Mouse (Mus musculus) kidney, adult 18-20 months (tissue): Measurements from ENCODE around the gene Dhx37.
"Not testable (repeated sequence)": the region's sequence is repeated elsewhere in the genome, so short reads cannot be mapped to it uniquely, and the experiment has no call there.

ENCODE experiments used
- DNase-seq: peaks from one replicate; pipeline ENCODE4 v3.0.0; 2021

The Dhx37 gene

GRCm38 (mm10) chr5:125388358-125389092, 45.4 kb downstream of the Dhx37 start:
- DNase-seq, result no peak

GRCm38 (mm10) chr5:125387295-125387694, 46.6 kb downstream of the Dhx37 start:
- DNase-seq, result not testable (repeated sequence)

- peak; percentile 21 for DNase-seq
These were observed 48.5 kb downstream of the Dhx37 start for GRCm38 (mm10) chr5:125385215-125385940.

GRCm38 (mm10) chr5:125384512-125385214, 49.3 kb downstream of the Dhx37 start:
- DNase-seq, result peak; percentile 15

GRCm38 (mm10) chr5:125383637-125384420, 50.1 kb downstream of the Dhx37 start:
- no peak for DNase-seq

- DNase-seq, result peak; percentile 73
These were observed 51.0 kb downstream of the Dhx37 start for GRCm38 (mm10) chr5:125382673-125383558.

GRCm38 (mm10) chr5:125381954-125382672, 51.8 kb downstream of the Dhx37 start:
- DNase-seq, result no peak

GRCm38 (mm10) chr5:125378919-125379318, 55.0 kb downstream of the Dhx37 start:
- no peak for DNase-seq

GRCm38 (mm10) chr5:125377214-125377613, 56.7 kb downstream of the Dhx37 start:
- DNase-seq, result no peak

- no peak for DNase-seq
These were observed 58.0 kb downstream of the Dhx37 start for GRCm38 (mm10) chr5:125375871-125376270.

GRCm38 (mm10) chr5:125372027-125372426, 61.9 kb downstream of the Dhx37 start:
- no peak for DNase-seq

- DNase-seq, result no peak
These were observed 62.8 kb downstream of the Dhx37 start for GRCm38 (mm10) chr5:125370950-125371693.

- peak; percentile 72 for DNase-seq
These were observed 65.4 kb downstream of the Dhx37 start for GRCm38 (mm10) chr5:125368568-125368967.

GRCm38 (mm10) chr5:125368156-125368555, 65.8 kb downstream of the Dhx37 start:
- DNase-seq, result no peak

GRCm38 (mm10) chr5:125364851-125365429, 69.0 kb downstream of the Dhx37 start:
- DNase-seq, result no peak

GRCm38 (mm10) chr5:125363894-125364293, 70.0 kb downstream of the Dhx37 start:
- peak; percentile 69 for DNase-seq
